Mouse (Mus musculus) myocyte (in vitro differentiated cells): ENCODE data around the gene Smyd5.

Source experiments
- CEBPB ChIP-seq: IDR thresholded peaks from 2 replicates; pipeline ENCODE4 v1.6.1; 2011; ENCODE audit warnings: mild to moderate bottlenecking, moderate library complexity; ENCODE audit not compliant: poor library complexity, insufficient read depth, severe bottlenecking
- MYOD1 ChIP-seq, 3 experiments: IDR thresholded peaks; one replicate each; pipeline ENCODE4 v1.6.1; 2011; ENCODE audit warnings: control low read depth in 2 of 3, low read depth in 2 of 3, mild to moderate bottlenecking in 2 of 3, moderate library complexity in 1 of 3; ENCODE audit not compliant: insufficient read length in 2 of 3, control insufficient read depth in 1 of 3
- MYOG ChIP-seq, 3 experiments: IDR thresholded peaks; one replicate each; pipeline ENCODE4 v1.6.1; 2011; ENCODE audit warnings: control low read depth in 2 of 3, low read depth in 2 of 3, mild to moderate bottlenecking in 2 of 3; ENCODE audit not compliant: insufficient read length in 2 of 3, control insufficient read depth in 1 of 3, insufficient read depth in 1 of 3
- POLR2A ChIP-seq: IDR thresholded peaks from one replicate; pipeline ENCODE4 v1.6.1; 2011; ENCODE audit warnings: low read depth, mild to moderate bottlenecking, control low read depth, moderate library complexity; ENCODE audit not compliant: insufficient read length
- POLR2AphosphoS2 ChIP-seq: IDR thresholded peaks from one replicate; pipeline ENCODE4 v1.6.1; 2011; ENCODE audit warnings: low read depth, control low read depth; ENCODE audit not compliant: insufficient read length

GRCm38 (mm10) chr6:85403039-85403438 is 28.8 kb upstream of the Smyd5 start:
- no peak for TF ChIP-seq CEBPB
- TF ChIP-seq POLR2AphosphoS2, result no peak
- TF ChIP-seq POLR2A, result no peak
- TF ChIP-seq MYOG (IDR thresholded peaks at IDR 0.05; ENCODE audit: control insufficient read depth in 1 of 3, insufficient read depth in 1 of 3, insufficient read length in 2 of 3, low read depth in 2 of 3), result no peak
- TF ChIP-seq MYOD1 (IDR thresholded peaks at IDR 0.05; ENCODE audit: control insufficient read depth in 1 of 3, insufficient read length in 2 of 3, low read depth in 2 of 3), result no peak
